34 mouse cellular contexts compared by ENCODE assay signal in genomic region chr7:66087652-66088051, GRCm38 (mm10). TPM values are rescaled to one million over a fixed set of nuclear protein-coding genes. Genes with fewer than 3 reads are reported as not detected.
DNase-seq lines count a peak whose midpoint lies in the region; ATAC-seq and TF ChIP-seq lines count a peak whose summit lies in the region.
"Had no signal": no experiment of that assay in that cellular context is flagged by ENCODE, and none has a peak within 500 bp of the region (broad histone marks: within the 10 kb centered on the region; RNA-seq: fewer than 3 reads in every experiment).

No protein-coding gene starts in this region.

- H3K4me1 ChIP-seq in olfactory bulb, adult 2 months (ENCODE audit: control insufficient read depth, insufficient read depth, low read length) = peaks cover 7% of the 10 kb centered on the region
- no peaks in the 10 kb centered on the region for H3K4me1 ChIP-seq in forebrain, embryonic 11.5 days (replicated peaks; ENCODE audit: control insufficient read depth, insufficient read depth, low read length)
- H3K4me1 ChIP-seq: forebrain, embryonic 12.5 days; limb, embryonic 13.5 days; liver, embryonic 12.5 days had no signal

- H3K4me2 ChIP-seq in forebrain, embryonic 11.5 days (ENCODE audit: low read depth, low read length, severe bottlenecking) = no peak overlapping the region
- H3K4me2 ChIP-seq: embryonic facial prominence, embryonic 12.5 days; forebrain, embryonic 12.5 days; hindbrain, embryonic 14.5 days; limb, embryonic 13.5 days; liver, embryonic 12.5 days; midbrain, embryonic 11.5 days; neural tube, embryonic 15.5 days had no signal

- ATAC-seq in forebrain, embryonic 11.5 days (replicated peaks; ENCODE audit: low FRiP score) = no peak
- ATAC-seq: inflammation-experienced regulatory T-cells, adult 6 months; liver, embryonic 12.5 days; Patski had no signal

- peak overlapping the region; percentile 78 for H3K27ac ChIP-seq in olfactory bulb, adult 2 months (ENCODE audit: insufficient read depth, low read depth, low read length)
- H3K27ac ChIP-seq in forebrain, embryonic 11.5 days (ENCODE audit: low read depth, low read length) = no peak overlapping the region
- H3K27ac ChIP-seq: embryonic facial prominence, embryonic 12.5 days; forebrain, embryonic 12.5 days; heart, adult 2 months; hindbrain, embryonic 14.5 days; kidney, postnatal 0 days; limb, embryonic 13.5 days; liver, embryonic 12.5 days; neural tube, embryonic 15.5 days had no signal

- H3K36me3 ChIP-seq in forebrain, embryonic 11.5 days (ENCODE audit: control insufficient read depth, insufficient read depth, low read length) = peaks cover 13% of the 10 kb centered on the region; the same call in 1 of the 2 replicates

- H3K4me3 ChIP-seq in olfactory bulb, adult 2 months (ENCODE audit: insufficient read depth, low read depth, low read length) = no peak overlapping the region
- no peak overlapping the region for H3K4me3 ChIP-seq in forebrain, embryonic 11.5 days (ENCODE audit: low read depth, low read length)
- H3K4me3 ChIP-seq: embryonic facial prominence, embryonic 12.5 days; forebrain, embryonic 12.5 days; heart, adult 2 months; limb, embryonic 13.5 days; liver, embryonic 12.5 days; neural tube, embryonic 15.5 days had no signal

- no peaks in the 10 kb centered on the region for H3K27me3 ChIP-seq in forebrain, embryonic 11.5 days (ENCODE audit: control insufficient read depth, insufficient read depth, low read length)
- H3K27me3 ChIP-seq: embryonic facial prominence, embryonic 12.5 days; forebrain, embryonic 12.5 days; limb, embryonic 13.5 days; liver, embryonic 12.5 days; neural tube, embryonic 15.5 days; Patski had no signal

- 47% methylated on average over 4 of the region's 4 CpGs for WGBS in olfactory bulb, adult 2 months
- 93% methylated on average over 4 of the region's 4 CpGs for WGBS in forebrain, embryonic 11.5 days

- peak; percentile 53 for DNase-seq in layer of hippocampus, adult 11-12 months (ENCODE audit: low spot score)
- no peak for DNase-seq in layer of hippocampus, postnatal 10 days (ENCODE audit: low spot score in 2 of 2)
- peak; percentile 75 for DNase-seq in right cerebral cortex, adult 18-20 months
- no peak for DNase-seq in right cerebral cortex, postnatal 14 days
- DNase-seq in layer of hippocampus, adult 9-11 months = peak; percentile 79
- DNase-seq in forebrain, embryonic 11.5 days (ENCODE audit: low spot score) = no peak
- DNase-seq in Muller cell, postnatal 12 days (ENCODE audit: inconsistent ontology term) = no peak
- DNase-seq: adrenal gland, postnatal 36 days; cerebellum, adult 18-20 months; cerebellum, postnatal 14 days; gastrocnemius, postnatal 25 days; heart, adult 2 months; kidney, adult 2 months; lung, adult 18-20 months; lung, postnatal 10 days had no signal

- no peak for TF ChIP-seq CTCF in olfactory bulb, adult 2 months (IDR thresholded peaks at IDR 0.05; ENCODE audit: insufficient read depth, low read depth, low read length)

- TF ChIP-seq POLR2A in olfactory bulb, adult 2 months (IDR thresholded peaks at IDR 0.05; ENCODE audit: insufficient read depth, low read depth, low read length) = no peak

- H3K9me3 ChIP-seq in forebrain, embryonic 11.5 days (ENCODE audit: control insufficient read depth, low read length) = no peaks in the 10 kb centered on the region
- H3K9me3 ChIP-seq: embryonic facial prominence, embryonic 12.5 days; forebrain, embryonic 12.5 days; limb, embryonic 13.5 days; liver, embryonic 12.5 days; neural tube, embryonic 15.5 days had no signal

- no peak overlapping the region for H3K9ac ChIP-seq in forebrain, embryonic 11.5 days (ENCODE audit: low read length)
- H3K9ac ChIP-seq: embryonic facial prominence, embryonic 12.5 days; forebrain, embryonic 12.5 days; hindbrain, embryonic 14.5 days; limb, embryonic 13.5 days; liver, embryonic 12.5 days; neural tube, embryonic 15.5 days had no signal

RNA-seq across cellular contexts. Expression of gene Selenos, which starts 8.2 kb away (rescaled TPM):
- total RNA-seq in layer of hippocampus, postnatal 10 days (2021) = 10 to 100 TPM; 53.0 to 58.2 TPM
- not detected in 2 replicates for polyA plus RNA-seq in olfactory bulb, adult 2 months (2012; ENCODE audit: insufficient read depth, insufficient read length, low replicate concordance, missing spikeins)
- polyA plus RNA-seq in forebrain, embryonic 11.5 days (2014; fragmentation: Nextera tagmentation; extraction: Ambion mirVana) = 62.8 and 64.2 TPM in 2 replicates

RNA-seq across cellular contexts. Expression of gene Chsy1, which starts 21.7 kb away (rescaled TPM):
- 10 to 100 TPM; 23.6 to 25.2 TPM for total RNA-seq in layer of hippocampus, postnatal 10 days (2021)
- polyA plus RNA-seq in olfactory bulb, adult 2 months (2012; ENCODE audit: insufficient read depth, insufficient read length, low replicate concordance, missing spikeins) = not detected in 2 replicates
- polyA plus RNA-seq in forebrain, embryonic 11.5 days (2014; fragmentation: Nextera tagmentation; extraction: Ambion mirVana) = 17.7 and 18.6 TPM in 2 replicates

RNA-seq across cellular contexts. Expression of gene Snrpa1, which starts 28.8 kb away (rescaled TPM):
- total RNA-seq in layer of hippocampus, postnatal 10 days (2021) = 10 to 100 TPM; 41.9 to 50.3 TPM
- not detected in 2 replicates for polyA plus RNA-seq in olfactory bulb, adult 2 months (2012; ENCODE audit: insufficient read depth, insufficient read length, low replicate concordance, missing spikeins)
- 229 and 250 TPM in 2 replicates for polyA plus RNA-seq in forebrain, embryonic 11.5 days (2014; fragmentation: Nextera tagmentation; extraction: Ambion mirVana)

RNA-seq across cellular contexts. Expression of gene Gm45213, which starts 44.2 kb away (rescaled TPM):
- not detected for total RNA-seq in layer of hippocampus, postnatal 10 days (2021)
- polyA plus RNA-seq in olfactory bulb, adult 2 months (2012; ENCODE audit: insufficient read depth, insufficient read length, low replicate concordance, missing spikeins) = not detected in 2 replicates
- polyA plus RNA-seq in forebrain, embryonic 11.5 days (2014; fragmentation: Nextera tagmentation; extraction: Ambion mirVana) = not detected in 2 replicates
- total RNA-seq: adrenal gland, adult 18-20 months; adrenal gland, postnatal 36 days; ES-E14; gastrocnemius, postnatal 25 days; heart, adult 2 months; heart, postnatal 25 days; layer of hippocampus, postnatal 36 days; midbrain, postnatal 0 days had no signal
- polyA plus RNA-seq: embryonic facial prominence, embryonic 12.5 days; forebrain, embryonic 12.5 days; heart, adult 2 months; heart, embryonic 14.5 days; hindbrain, embryonic 14.5 days; inflammation-experienced regulatory T-cells, adult 6 months; kidney, adult 2 months; kidney, postnatal 0 days; limb, embryonic 13.5 days; liver, embryonic 12.5 days; midbrain, embryonic 11.5 days; midbrain, postnatal 0 days; neural tube, embryonic 15.5 days; Patski; testis, adult 2 months; urinary bladder, adult 2 months had no signal

Comparison
In these comparisons a context has a peak if more than half of its experiments do, and no peak if none do; other contexts are left out.
1. DNase-seq: peak in layer of hippocampus, adult 11-12 months (single experiment), right cerebral cortex, adult 18-20 months (single experiment) and layer of hippocampus, adult 9-11 months (single experiment); none in layer of hippocampus, postnatal 10 days (0 of 2), right cerebral cortex, postnatal 14 days (single experiment), forebrain, embryonic 11.5 days (single experiment) and Muller cell, postnatal 12 days (single experiment).
2. RNA of gene Chsy1, which starts 21.7 kb away (polyA plus RNA-seq): 17.7 to 18.6 TPM in forebrain, embryonic 11.5 days; not detected in olfactory bulb, adult 2 months; every median in the first group is over 10 times any median in the second.
3. RNA of gene Snrpa1, which starts 28.8 kb away (polyA plus RNA-seq): 229 to 250 TPM in forebrain, embryonic 11.5 days; not detected in olfactory bulb, adult 2 months; every median in the first group is over 100 times any median in the second.